In genomic region chr8:92801231-92801630, GRCm38 (mm10) we compare ENCODE assay signal across 15 mouse cellular contexts. TPM values are rescaled to one million over a fixed set of nuclear protein-coding genes. Genes with fewer than 3 reads are reported as not detected.
A peak's percentile ranks its signal among the peaks of the same experiment; 100 is the strongest.
DNase-seq lines count a peak whose midpoint lies in the region; ATAC-seq and TF ChIP-seq lines count a peak whose summit lies in the region.
"Had no signal": no experiment of that assay in that cellular context is flagged by ENCODE, and none has a peak within 500 bp of the region (broad histone marks: within the 10 kb centered on the region; RNA-seq: fewer than 3 reads in every experiment).

No protein-coding gene starts in this region.

- no peak overlapping the region for H3K9ac ChIP-seq in hindbrain, postnatal 0 days (replicated peaks; ENCODE audit: low read length)
- no peak overlapping the region for H3K9ac ChIP-seq in hindbrain, embryonic 16.5 days (ENCODE audit: low read depth, low read length)
- H3K9ac ChIP-seq: heart, embryonic 13.5 days had no signal

- no peaks in the 10 kb centered on the region for H3K27me3 ChIP-seq in hindbrain, postnatal 0 days (ENCODE audit: insufficient read depth, low read length)
- H3K27me3 ChIP-seq in hindbrain, embryonic 16.5 days (replicated peaks; ENCODE audit: control insufficient read depth, insufficient read depth, low read length) = 0 out of 2 replicates have a peak, but pooled peaks cover 2% of the 10 kb centered on the region
- H3K27me3 ChIP-seq in C2C12 (ENCODE audit: control insufficient read depth, insufficient read depth, insufficient read length) (no peaks in the 10 kb centered on the region), Patski (peaks cover 4% of the 10 kb centered on the region)
- H3K27me3 ChIP-seq: heart, embryonic 13.5 days had no signal

- POLR2A ChIA-PET in Patski (lab: Charles Lee) = no interaction called here

- no peaks in the 10 kb centered on the region for H3K79me2 ChIP-seq in C2C12 (ENCODE audit: control insufficient read depth, insufficient read depth)

- H3K4me3 ChIP-seq in hindbrain, postnatal 0 days (ENCODE audit: low read length) = no peak overlapping the region
- H3K4me3 ChIP-seq in hindbrain, embryonic 16.5 days (ENCODE audit: low read length) = no peak overlapping the region
- no peak overlapping the region for H3K4me3 ChIP-seq in C2C12 (ENCODE audit: insufficient read depth, poor library complexity, severe bottlenecking)
- H3K4me3 ChIP-seq: erythroblast, embryonic 14.5 days; heart, embryonic 13.5 days had no signal

- ATAC-seq in hindbrain, postnatal 0 days = no peak
- ATAC-seq in hindbrain, embryonic 16.5 days = no peak
- peak; percentile 44 for ATAC-seq in Patski
- ATAC-seq in granulocyte monocyte progenitor cell, adult 5-6 weeks (replicated peaks; ENCODE audit: poor library complexity, severe bottlenecking) = no peak

- TF ChIP-seq CTCF in hindbrain, postnatal 0 days (IDR thresholded peaks at IDR 0.05; ENCODE audit: low read depth) = no peak
- TF ChIP-seq CTCF in C2C12 (IDR thresholded peaks at IDR 0.05; ENCODE audit: control insufficient read depth, insufficient read depth, insufficient read length) (no peak), Patski (IDR thresholded peaks at IDR 0.05) (no peak)

- no peaks in the 10 kb centered on the region for H3K4me1 ChIP-seq in hindbrain, postnatal 0 days (ENCODE audit: insufficient read depth, low read length)
- H3K4me1 ChIP-seq in hindbrain, embryonic 16.5 days (ENCODE audit: control insufficient read depth, insufficient read depth, low read depth, low read length) = no peaks in the 10 kb centered on the region
- H3K4me1 ChIP-seq: heart, embryonic 13.5 days had no signal

- in situ Hi-C loops in Patski (cut with MboI; ENCODE audit: low pct_unique_long_range_greater_than_20kb) = no loop called here

- H3K9me3 ChIP-seq in hindbrain, postnatal 0 days (ENCODE audit: low read length) = no peaks in the 10 kb centered on the region
- peaks cover 2% of the 10 kb centered on the region; the same call in 1 of the 2 replicates for H3K9me3 ChIP-seq in hindbrain, embryonic 16.5 days (ENCODE audit: control insufficient read depth, low read length)
- H3K9me3 ChIP-seq: heart, embryonic 13.5 days had no signal

- H3K36me3 ChIP-seq in hindbrain, postnatal 0 days (ENCODE audit: insufficient read depth, low read length) = no peaks in the 10 kb centered on the region
- no peaks in the 10 kb centered on the region for H3K36me3 ChIP-seq in hindbrain, embryonic 16.5 days (ENCODE audit: control insufficient read depth, insufficient read depth, low read length)
- H3K36me3 ChIP-seq in C2C12 (ENCODE audit: control insufficient read depth, insufficient read depth) = no peaks in the 10 kb centered on the region
- H3K36me3 ChIP-seq: heart, embryonic 13.5 days had no signal

- 45% methylated on average over 8 of the region's 8 CpGs for WGBS in hindbrain, postnatal 0 days
- 52% methylated on average over 8 of the region's 8 CpGs for whole genome bisulfite sequencing in hindbrain, embryonic 16.5 days

- no peaks in the 10 kb centered on the region for H3K79me3 ChIP-seq in C2C12 (ENCODE audit: low read depth)

- H3K4me2 ChIP-seq in hindbrain, postnatal 0 days (ENCODE audit: low read depth, low read length) = no peak overlapping the region
- H3K4me2 ChIP-seq in hindbrain, embryonic 16.5 days (ENCODE audit: low read length) = no peak overlapping the region
- H3K4me2 ChIP-seq: heart, embryonic 13.5 days had no signal

- H3ac ChIP-seq in C2C12 (ENCODE audit: control insufficient read depth, insufficient read length, low read depth) = no peak overlapping the region

- no peak overlapping the region for H3K27ac ChIP-seq in hindbrain, postnatal 0 days
- H3K27ac ChIP-seq in hindbrain, embryonic 16.5 days (ENCODE audit: low read depth, low read length) = no peak overlapping the region
- H3K27ac ChIP-seq: heart, embryonic 13.5 days had no signal

- DNase-seq in hindbrain, postnatal 0 days (ENCODE audit: low spot score) = peak; percentile 30
- peak; percentile 28 for DNase-seq in Patski (ENCODE audit: low read depth, low spot score)
- peak; percentile 43 for DNase-seq in retina, adult 2 months (ENCODE audit: low read depth, low spot score)
- DNase-seq in layer of hippocampus, postnatal 36 days = no peak
- DNase-seq: adrenal gland, postnatal 36 days; cerebellum, adult 11 months; layer of hippocampus, adult 9-11 months; left cerebral cortex, postnatal 4 days; lung, adult 18-20 months had no signal

- CTCF ChIA-PET in Patski (lab: Charles Lee) = interaction anchor here (1.0 kb wide), 1 partner anchor 17 kb away, joined by 4 read pairs; no protein-coding TSS in a partner anchor

TF ChIP-seq in C2C12, 6 proteins besides CTCF, POLR2A, EP300 and RAD21:
- TF ChIP-seq FOSL1 (IDR thresholded peaks at IDR 0.05; ENCODE audit: insufficient read depth, low read length, poor library complexity, severe bottlenecking) = no peak
- TF ChIP-seq MAX (IDR thresholded peaks at IDR 0.05) = no peak
- TF ChIP-seq MYOD1 (IDR thresholded peaks at IDR 0.05; ENCODE audit: control insufficient read depth, insufficient read length, low read depth) = no peak
- no peak for TF ChIP-seq MYOG (IDR thresholded peaks at IDR 0.05; ENCODE audit: control insufficient read depth, extremely low read depth, insufficient read length)
- TF ChIP-seq USF1 (IDR thresholded peaks at IDR 0.05; ENCODE audit: low read depth) = no peak
- peak; percentile 91 for TF ChIP-seq CEBPB (IDR thresholded peaks at IDR 0.05; ENCODE audit: low read depth)

RNA-seq across cellular contexts. Expression of gene Mmp2, which starts 25.9 kb away (rescaled TPM):
- total RNA-seq in hindbrain, postnatal 0 days (2014; rRNA removed) = 12.7 and 16.9 TPM in 2 replicates
- polyA plus RNA-seq in hindbrain, postnatal 0 days (2015; fragmentation: Nextera tagmentation; extraction: Ambion mirVana) = 13.0 and 16.1 TPM in 2 replicates
- polyA plus RNA-seq in hindbrain, embryonic 16.5 days (2015; fragmentation: Nextera tagmentation; extraction: Ambion mirVana) = 22.4 and 26.5 TPM in 2 replicates
- 18.1 TPM for polyA plus RNA-seq in C2C12 (2012; fragmentation: generic; extraction: Trizol)
- polyA plus RNA-seq in Patski (2021) = 40.5 TPM
- total RNA-seq in granulocyte monocyte progenitor cell, adult 5-6 weeks (2014; fragmentation: Nextera tagmentation) = 2.7 TPM in 1 of 2 replicates, not detected in the other
- 0.36 and 0.39 TPM in 2 replicates for total RNA-seq in granulocyte monocyte progenitor cell, adult 5-6 weeks (2017)
- 1 to 10 TPM; 4.1 to 5.5 TPM for total RNA-seq in layer of hippocampus, postnatal 36 days (2021)
- total RNA-seq: neutrophil, adult 5-6 weeks had no signal
- polyA plus RNA-seq: erythroblast, embryonic 14.5 days had no signal

RNA-seq across cellular contexts. Expression of gene Lpcat2, which starts 53.9 kb away (rescaled TPM):
- total RNA-seq in hindbrain, postnatal 0 days (2014; rRNA removed) = 6.2 and 10.9 TPM in 2 replicates
- 12.7 and 12.8 TPM in 2 replicates for polyA plus RNA-seq in hindbrain, postnatal 0 days (2015; fragmentation: Nextera tagmentation; extraction: Ambion mirVana)
- 10.6 and 10.9 TPM in 2 replicates for polyA plus RNA-seq in hindbrain, embryonic 16.5 days (2015; fragmentation: Nextera tagmentation; extraction: Ambion mirVana)
- polyA plus RNA-seq in C2C12 (2012; fragmentation: generic; extraction: Trizol) (0.01 TPM), Patski (2021) (7.9 TPM)
- total RNA-seq in granulocyte monocyte progenitor cell, adult 5-6 weeks (2014; fragmentation: Nextera tagmentation) = 11.0 and 13.8 TPM in 2 replicates
- 9.9 and 14.6 TPM in 2 replicates for total RNA-seq in granulocyte monocyte progenitor cell, adult 5-6 weeks (2017)
- 1 to 10 TPM; 8.8 to 9.5 TPM for total RNA-seq in layer of hippocampus, postnatal 36 days (2021)

Comparison
In these comparisons a context has a peak if more than half of its experiments do, and no peak if none do; other contexts are left out.
1. DNase-seq: peak in hindbrain, postnatal 0 days (single experiment), Patski (single experiment) and retina, adult 2 months (single experiment); none in layer of hippocampus, postnatal 36 days (0 of 2).